Mouse (Mus musculus) kidney, postnatal 36 days (tissue): ENCODE measurements around the gene Hdc.

ENCODE experiments used
- DNase-seq, 2 experiments: peaks; one replicate each; pipeline ENCODE4 v3.0.0; 2021 to 2022; ENCODE audit warnings: mixed read lengths in 2 of 2

The Hdc gene

DNA sequence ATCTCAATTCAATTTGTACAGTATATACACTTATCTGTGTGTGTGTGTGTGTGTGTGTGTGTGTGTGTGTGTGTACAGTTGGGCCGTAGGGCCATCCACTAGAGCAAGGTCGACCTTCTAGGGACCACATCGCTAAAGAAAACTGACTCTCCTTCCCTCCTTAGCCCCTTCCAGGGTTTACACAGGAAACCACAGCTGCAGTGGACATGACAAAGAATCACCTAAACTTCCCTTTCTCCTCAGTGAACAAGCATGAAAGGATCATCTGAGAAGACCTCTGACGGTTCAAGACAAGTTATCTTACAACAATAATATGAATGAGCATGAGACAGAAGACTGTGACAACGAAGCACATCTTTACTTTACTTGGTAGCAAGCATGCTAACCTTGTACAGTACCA, 67.2 kb downstream of the Hdc start:
- DNase-seq, result no peak

DNA sequence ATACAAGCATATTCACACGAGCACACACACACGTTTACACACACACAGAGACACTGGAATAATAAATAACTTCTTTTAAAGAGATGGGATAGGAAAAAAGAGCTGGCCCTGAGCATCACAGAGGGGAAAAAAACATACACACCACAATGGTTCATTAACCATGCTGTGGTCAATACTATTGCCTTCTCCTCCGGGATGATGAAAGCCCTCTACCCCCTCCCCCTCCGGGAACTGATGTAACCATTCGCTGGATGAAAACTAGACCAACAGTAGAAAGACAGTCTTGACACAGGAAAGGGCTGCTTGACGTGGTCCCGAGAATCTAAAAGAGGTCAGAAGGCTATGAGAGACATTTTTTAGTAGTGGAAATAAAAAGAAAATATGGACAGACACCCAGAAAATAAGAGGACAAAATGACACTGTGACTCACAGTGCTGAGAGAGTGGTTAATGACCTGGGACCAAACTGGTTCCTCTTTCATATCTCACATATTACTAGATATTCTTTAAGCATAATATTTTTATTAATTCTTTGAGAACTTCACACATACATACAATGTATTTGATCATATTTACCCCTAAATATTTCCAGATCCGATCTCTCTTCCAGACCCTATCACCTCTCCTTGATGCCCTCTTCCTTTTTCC, 67.7 kb downstream of the Hdc start:
- no peak for DNase-seq

DNA sequence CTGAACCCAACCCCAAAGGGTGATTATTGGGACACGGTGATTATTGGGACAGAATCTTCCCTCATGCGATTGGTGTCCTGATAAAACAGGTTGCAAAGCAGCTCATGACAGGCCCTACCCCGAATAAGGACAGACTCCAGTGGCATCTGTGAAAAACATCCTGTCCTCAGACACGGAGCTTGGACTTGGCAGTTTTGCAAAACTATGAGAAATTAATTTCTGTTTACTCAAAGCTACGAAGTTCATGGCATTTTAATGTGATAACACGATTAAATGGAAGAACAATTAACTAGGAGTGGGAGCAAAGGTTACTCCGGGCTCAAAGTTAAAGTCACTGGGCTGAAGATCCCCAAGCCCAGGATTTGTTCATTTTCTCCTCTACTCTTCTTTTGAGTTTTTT, 69.4 kb downstream of the Hdc start:
- DNase-seq, result peak; percentile 55 to 78

DNA sequence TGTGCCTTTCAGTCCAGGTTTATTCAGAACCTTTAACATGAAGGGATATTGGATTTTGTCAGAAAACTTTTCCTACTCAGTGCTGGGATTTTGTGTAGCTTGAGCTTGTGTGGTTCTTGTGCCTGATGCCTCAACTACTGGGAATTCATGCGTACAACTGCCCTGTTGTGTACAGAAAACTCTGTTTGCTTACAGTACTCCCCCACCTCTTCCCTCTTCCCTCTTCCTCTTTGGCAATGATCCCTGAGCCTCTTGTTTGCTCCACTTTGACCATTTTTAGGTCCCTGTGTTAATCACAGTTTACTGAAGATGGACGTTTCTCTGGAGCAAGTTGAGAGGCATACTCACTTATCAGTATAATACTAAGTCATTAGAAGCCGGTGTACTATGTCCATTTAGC, 72.7 kb downstream of the Hdc start:
- no peak for DNase-seq

DNA sequence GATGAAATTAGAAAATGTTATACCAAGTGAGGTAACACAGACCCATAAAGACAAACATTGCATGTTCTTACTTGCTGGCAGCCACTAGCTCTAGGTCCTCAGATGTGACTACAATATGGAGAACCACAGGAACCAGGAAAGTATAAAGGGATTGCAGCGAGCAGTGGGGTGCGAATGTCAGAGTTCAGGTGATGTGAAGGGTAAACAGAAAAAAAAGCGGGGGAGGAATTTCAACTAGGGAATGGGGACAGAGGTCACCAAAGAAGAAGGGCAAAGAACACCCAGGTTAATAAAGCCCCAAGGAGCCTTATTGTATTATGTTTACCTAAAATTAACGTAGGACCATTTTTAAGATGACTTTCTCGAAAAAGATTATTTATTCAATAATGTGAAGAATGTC, 73.8 kb downstream of the Hdc start:
- peak in 1 of 2 experiments; percentile 71 for DNase-seq
